Mouse (Mus musculus): Measurements from ENCODE around the gene Ghdc. TPM values are rescaled to one million over a fixed set of nuclear protein-coding genes. Genes with fewer than 3 reads are reported as not detected.

Ghdc gene
- polyA plus RNA-seq, 1 experiment = 10.0 TPM

DNA sequence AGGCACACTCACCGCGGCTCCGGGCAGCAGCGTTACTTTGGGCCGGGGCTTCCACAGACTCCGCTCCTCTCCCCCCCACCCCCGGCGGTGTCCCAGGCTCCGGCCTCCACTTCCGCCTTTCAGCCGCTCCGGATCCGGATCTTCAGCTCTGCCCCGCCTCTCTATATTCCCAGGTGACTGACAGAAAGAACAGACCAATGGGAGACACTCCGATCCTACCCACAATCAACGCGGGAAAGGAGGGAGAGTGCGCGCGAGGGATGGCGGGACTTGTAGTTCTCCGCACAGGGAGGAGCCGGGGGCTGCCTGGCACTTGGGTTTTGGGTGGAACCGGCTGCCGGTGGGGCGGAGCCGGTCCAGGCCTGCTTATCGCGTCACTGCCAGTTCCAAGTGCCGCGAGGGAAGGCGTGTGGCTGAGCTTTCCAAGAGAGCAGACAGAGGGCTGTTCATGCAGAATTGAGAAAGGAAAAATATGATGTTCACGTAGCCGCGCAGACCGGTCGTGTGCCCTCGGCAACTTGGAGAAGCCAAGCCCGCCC lies 32.6 kb downstream of the Ghdc start, which contains the start of gene Rab5c:
TSS of gene Rab5c (minus strand) at position 150 of the 539 bp plus-strand sequence.
- peaks cover 18% of the 10 kb centered on the region for H3K4me1 ChIP-seq (ENCODE audit: control insufficient read depth, insufficient read depth, insufficient read length, low read length)
- H3K27me3 ChIP-seq (ENCODE audit: control insufficient read depth, insufficient read depth, low read length) = no peaks in the 10 kb centered on the region
- TF ChIP-seq CTCF (IDR thresholded peaks at IDR 0.05; ENCODE audit: extremely low read depth, insufficient read length, insufficient replicate concordance, low read depth, low read length) (no peak), POLR2A (IDR thresholded peaks at IDR 0.05; ENCODE audit: low read depth, low read length) (peak; percentile 64; the same call in 1 of the 2 replicates)
- WGBS = under 1% methylated on average over 39 of the region's 39 CpGs
- H3K4me3 ChIP-seq (ENCODE audit: low read depth, low read length) = peak within 1 kb of the TSS; percentile 92
- H3K27ac ChIP-seq (ENCODE audit: insufficient read depth, low read depth, low read length) = peak within 1 kb of the TSS; percentile 71
- H3K36me3 ChIP-seq (ENCODE audit: control insufficient read depth, insufficient read depth, low read length) = peaks cover 2% of the 10 kb centered on the region; the same call in 1 of the 2 replicates

- TF ChIP-seq CTCF (IDR thresholded peaks at IDR 0.05; ENCODE audit: extremely low read depth, insufficient read length, insufficient replicate concordance, low read depth, low read length) = no peak; the same call in 1 of the 2 replicates
- TF ChIP-seq POLR2A (IDR thresholded peaks at IDR 0.05; ENCODE audit: low read depth, low read length) = no peak
- Histone ChIP-seq H3K4me3 (ENCODE audit: low read depth, low read length) (peak overlapping the region; percentile 92), H3K27ac (ENCODE audit: insufficient read depth, low read depth, low read length) (peak overlapping the region; percentile 71), H3K27me3 (ENCODE audit: control insufficient read depth, insufficient read depth, low read length) (no peaks in the 10 kb centered on the region), H3K36me3 (ENCODE audit: control insufficient read depth, insufficient read depth, low read length) (peaks cover 4% of the 10 kb centered on the region; the same call in 1 of the 2 replicates), H3K4me1 (ENCODE audit: control insufficient read depth, insufficient read depth, insufficient read length, low read length) (peaks cover 18% of the 10 kb centered on the region)
- WGBS = under 1% methylated on average over 13 of the region's 13 CpGs
Measured at GRCm38 (mm10) chr11:100737105-100737733, 33.5 kb downstream of the Ghdc start.

DNA sequence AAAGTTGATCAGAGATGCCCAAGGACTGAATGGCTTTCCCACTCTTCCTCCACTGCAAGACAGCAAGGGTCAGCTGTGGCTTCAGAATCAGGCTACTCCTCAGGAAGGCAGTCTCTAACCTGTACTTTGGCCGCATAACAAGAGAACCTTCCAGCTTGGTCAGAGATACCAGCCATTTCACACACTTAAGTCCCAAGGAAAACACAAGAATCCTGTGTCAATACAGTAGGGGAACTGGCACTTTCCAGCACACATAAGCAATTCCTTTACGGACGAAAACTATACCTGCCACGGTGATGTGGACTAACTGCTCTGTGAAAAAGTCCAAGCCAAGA lies 34.0 kb downstream of the Ghdc start:
- H3K27me3 ChIP-seq (ENCODE audit: control insufficient read depth, insufficient read depth, low read length) = no peaks in the 10 kb centered on the region
- TF ChIP-seq CTCF (IDR thresholded peaks at IDR 0.05; ENCODE audit: extremely low read depth, insufficient read length, insufficient replicate concordance, low read depth, low read length) (no peak), POLR2A (IDR thresholded peaks at IDR 0.05; ENCODE audit: low read depth, low read length) (no peak)
- H3K4me1 ChIP-seq (ENCODE audit: control insufficient read depth, insufficient read depth, insufficient read length, low read length) = peaks cover 18% of the 10 kb centered on the region
- peak overlapping the region; percentile 71 for H3K27ac ChIP-seq (ENCODE audit: insufficient read depth, low read depth, low read length)
- H3K4me3 ChIP-seq (ENCODE audit: low read depth, low read length) = peak overlapping the region; percentile 92; the same call in 1 of the 2 replicates
- 19% methylated on average over 4 of the region's 4 CpGs for WGBS
- H3K36me3 ChIP-seq (ENCODE audit: control insufficient read depth, insufficient read depth, low read length) = peaks cover 4% of the 10 kb centered on the region

DNA sequence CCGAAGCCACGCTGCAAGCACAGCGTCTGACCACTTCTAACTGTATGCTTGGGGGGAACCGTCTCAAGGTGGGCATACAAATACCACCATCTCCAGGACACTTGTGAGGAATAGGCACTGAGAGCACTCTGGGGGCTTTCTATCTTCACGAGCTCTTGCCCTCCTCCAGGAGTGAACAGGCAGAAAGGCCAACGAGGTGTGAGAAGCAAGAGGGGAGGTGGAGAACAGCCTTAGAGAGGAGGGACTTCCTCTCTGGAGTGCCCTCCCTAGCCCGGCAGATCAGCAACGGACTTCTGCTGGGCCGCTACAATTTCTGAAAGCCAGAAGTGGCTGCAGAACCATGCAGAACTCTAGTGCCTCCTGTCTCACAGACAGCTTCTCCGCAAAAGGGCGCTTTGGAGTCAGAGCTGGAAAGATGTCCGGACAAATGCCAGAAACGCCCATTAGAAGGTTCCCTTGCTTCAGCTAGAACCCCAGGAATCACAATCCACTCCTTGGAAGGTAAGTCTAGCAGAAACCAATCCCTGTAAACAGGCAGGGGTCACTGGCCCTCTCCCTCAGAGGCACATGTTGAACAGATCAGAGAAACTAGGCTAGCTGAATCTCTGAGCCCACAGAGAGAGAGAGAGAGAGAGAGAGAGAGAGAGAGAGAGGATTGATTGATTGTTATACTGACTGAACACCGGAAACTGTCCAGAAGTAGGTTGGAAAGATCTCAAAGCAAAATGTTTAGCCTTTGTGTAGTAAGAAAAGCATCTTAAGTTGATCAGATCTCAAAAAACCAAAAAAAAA lies 34.6 kb downstream of the Ghdc start:
- Histone ChIP-seq H3K4me3 (ENCODE audit: low read depth, low read length) (peak overlapping the region; percentile 61), H3K4me1 (ENCODE audit: control insufficient read depth, insufficient read depth, insufficient read length, low read length) (peaks cover 18% of the 10 kb centered on the region), H3K27ac (ENCODE audit: insufficient read depth, low read depth, low read length) (peak overlapping the region; percentile 71), H3K36me3 (ENCODE audit: control insufficient read depth, insufficient read depth, low read length) (peaks cover 4% of the 10 kb centered on the region), H3K27me3 (ENCODE audit: control insufficient read depth, insufficient read depth, low read length) (no peaks in the 10 kb centered on the region)
- TF ChIP-seq POLR2A (IDR thresholded peaks at IDR 0.05; ENCODE audit: low read depth, low read length) (peak; percentile 43), CTCF (IDR thresholded peaks at IDR 0.05; ENCODE audit: extremely low read depth, insufficient read length, insufficient replicate concordance, low read depth, low read length) (no peak)
- 41% methylated on average over 14 of the region's 14 CpGs for WGBS

- 64% methylated on average over 9 of the region's 9 CpGs for WGBS
- H3K27me3 ChIP-seq (ENCODE audit: control insufficient read depth, insufficient read depth, low read length) = no peaks in the 10 kb centered on the region
- H3K4me3 ChIP-seq (ENCODE audit: low read depth, low read length) = peak overlapping the region; percentile 61
- TF ChIP-seq CTCF (IDR thresholded peaks at IDR 0.05; ENCODE audit: extremely low read depth, insufficient read length, insufficient replicate concordance, low read depth, low read length) (no peak), POLR2A (IDR thresholded peaks at IDR 0.05; ENCODE audit: low read depth, low read length) (no peak)
- H3K4me1 ChIP-seq (ENCODE audit: control insufficient read depth, insufficient read depth, insufficient read length, low read length) = peaks cover 18% of the 10 kb centered on the region
- peaks cover 4% of the 10 kb centered on the region for H3K36me3 ChIP-seq (ENCODE audit: control insufficient read depth, insufficient read depth, low read length)
- peak overlapping the region; percentile 71 for H3K27ac ChIP-seq (ENCODE audit: insufficient read depth, low read depth, low read length)
Measured at GRCm38 (mm10) chr11:100735134-100735865, 35.5 kb downstream of the Ghdc start.

DNA sequence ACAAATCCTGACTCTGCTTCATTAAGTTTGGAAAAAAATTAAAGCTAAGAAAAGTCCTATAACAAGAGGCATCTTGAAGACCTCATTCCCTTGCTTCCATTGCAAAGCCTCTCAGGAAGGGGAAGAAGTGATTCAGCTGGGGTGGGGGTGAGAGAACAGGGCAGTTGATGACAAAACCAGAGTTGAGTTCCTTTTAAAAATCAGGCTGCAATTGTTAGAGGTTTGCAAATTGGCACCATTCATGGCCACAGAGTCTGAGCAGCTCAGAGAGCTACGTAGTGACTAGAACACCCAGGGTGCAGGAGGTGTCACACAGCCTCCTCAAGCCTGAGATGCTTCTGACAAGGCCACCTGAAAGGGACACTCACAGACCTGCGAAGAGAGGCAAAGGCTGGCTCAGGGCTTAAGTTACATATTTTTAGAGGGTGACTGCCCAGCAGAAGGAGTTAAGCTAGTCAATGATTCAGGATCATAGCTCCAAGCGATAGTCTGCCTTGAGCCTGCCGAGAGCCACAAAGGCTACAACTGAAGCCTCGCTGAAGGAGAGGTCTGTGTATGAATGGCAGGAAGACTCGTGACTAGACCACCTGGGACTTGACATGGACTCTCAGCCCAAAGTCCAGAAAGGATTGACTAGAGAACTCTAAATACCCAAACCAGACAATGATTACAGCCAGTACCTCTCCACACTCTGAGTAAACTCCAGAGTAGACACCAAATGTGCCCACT lies 40.1 kb downstream of the Ghdc start:
- H3K27ac ChIP-seq (ENCODE audit: insufficient read depth, low read depth, low read length) = no peak overlapping the region

More for the DNA sequence above, 40.1 kb downstream of the Ghdc start:
- WGBS = 79% methylated on average over 6 of the region's 6 CpGs
- Histone ChIP-seq H3K4me1 (ENCODE audit: control insufficient read depth, insufficient read depth, insufficient read length, low read length) (peaks cover 11% of the 10 kb centered on the region), H3K4me3 (ENCODE audit: low read depth, low read length) (no peak overlapping the region), H3K27me3 (ENCODE audit: control insufficient read depth, insufficient read depth, low read length) (no peaks in the 10 kb centered on the region), H3K36me3 (ENCODE audit: control insufficient read depth, insufficient read depth, low read length) (peaks cover 17% of the 10 kb centered on the region)
- TF ChIP-seq CTCF (IDR thresholded peaks at IDR 0.05; ENCODE audit: extremely low read depth, insufficient read length, insufficient replicate concordance, low read depth, low read length) = no peak
- TF ChIP-seq POLR2A (IDR thresholded peaks at IDR 0.05; ENCODE audit: low read depth, low read length) = no peak

All from small intestine, adult 2 months (tissue).